Mouse (Mus musculus): Measurements from ENCODE around the gene Cxcl5.

The Cxcl5 gene

DNA sequence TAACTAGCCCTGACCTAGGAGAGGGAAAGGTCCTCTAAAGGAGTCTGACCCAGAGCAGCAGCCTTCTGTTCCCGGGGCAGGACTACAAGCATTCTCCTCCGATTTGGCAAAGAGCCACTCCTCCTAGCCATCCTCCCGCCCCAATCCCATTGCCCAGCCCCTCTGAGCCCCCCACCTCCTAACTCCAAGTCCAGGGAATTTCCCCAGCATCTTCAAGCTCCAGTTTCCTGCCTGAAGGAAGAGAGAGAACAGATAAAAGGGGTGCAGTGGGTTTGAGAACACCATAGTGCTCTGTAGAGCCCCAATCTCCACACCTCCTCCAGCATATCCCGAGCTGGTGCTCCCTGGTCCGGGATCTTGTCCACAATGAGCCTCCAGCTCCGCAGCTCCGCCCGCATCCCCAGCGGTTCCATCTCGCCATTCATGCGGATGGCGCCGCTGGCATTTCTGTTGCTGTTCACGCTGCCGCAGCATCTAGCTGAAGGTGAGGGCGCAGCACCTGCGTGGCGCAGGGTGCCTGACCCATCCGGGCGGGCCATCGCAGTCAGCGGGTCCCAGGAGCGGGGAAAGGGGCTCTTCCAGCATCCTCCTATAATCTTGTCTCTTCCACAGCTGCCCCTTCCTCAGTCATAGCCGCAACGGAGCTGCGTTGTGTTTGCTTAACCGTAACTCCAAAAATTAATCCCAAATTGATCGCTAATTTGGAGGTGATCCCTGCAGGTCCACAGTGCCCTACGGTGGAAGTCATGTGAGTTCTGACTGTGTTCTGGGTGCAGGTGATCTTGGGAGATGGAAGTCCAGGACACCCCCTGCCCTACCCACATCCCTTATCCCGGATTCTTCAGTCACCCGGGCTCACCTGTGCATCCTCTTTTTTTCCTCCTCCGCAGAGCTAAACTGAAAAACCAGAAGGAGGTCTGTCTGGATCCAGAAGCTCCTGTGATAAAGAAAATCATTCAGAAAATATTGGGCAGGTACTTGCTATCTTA, at the start of gene Cxcl5:
TSS of gene Cxcl5 (plus strand) at position 284 of the 989 bp plus-strand sequence.
- DNase-seq (ENCODE audit: low read depth, low spot score) = no peak

DNA sequence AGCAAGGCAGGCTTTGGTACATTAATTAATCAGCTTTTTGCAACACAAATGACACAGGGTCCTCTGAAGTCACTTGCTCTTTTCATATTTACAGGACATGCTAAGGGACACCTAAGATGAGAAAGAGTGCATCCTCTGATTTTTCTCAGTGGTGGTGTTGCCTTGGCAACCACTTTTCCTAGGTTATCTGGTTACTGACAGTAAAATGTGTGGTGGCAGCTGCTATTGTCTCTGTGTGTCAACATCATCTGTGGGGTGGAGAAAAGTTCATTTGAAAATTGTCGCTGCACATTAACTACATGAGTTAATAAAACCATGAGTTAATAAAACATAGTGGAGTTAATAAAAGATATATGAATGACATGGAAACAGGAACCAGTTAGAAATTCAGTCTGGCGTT, 47.8 kb upstream of the Cxcl5 start:
- DNase-seq (ENCODE audit: low read depth, low spot score) = no peak

DNA sequence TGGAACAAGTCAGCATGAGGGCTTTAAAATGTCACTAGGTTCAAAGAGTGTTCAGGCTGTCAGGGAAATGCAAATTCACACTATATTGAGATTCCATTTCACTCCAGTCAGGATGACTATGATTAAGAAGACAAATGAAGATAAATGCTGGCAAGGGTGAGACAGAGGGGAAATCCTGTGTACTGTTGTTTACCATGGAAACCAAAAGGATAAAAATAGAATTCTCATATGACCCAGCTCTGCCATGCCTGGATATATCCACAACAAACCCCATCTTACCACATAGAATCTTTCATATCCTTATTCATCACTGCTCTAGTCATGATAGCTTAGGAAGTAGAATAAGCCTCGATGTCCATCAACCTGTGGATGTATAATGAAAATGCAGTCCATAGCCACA, 41.2 kb upstream of the Cxcl5 start:
- no peak for DNase-seq (ENCODE audit: low read depth, low spot score)

DNA sequence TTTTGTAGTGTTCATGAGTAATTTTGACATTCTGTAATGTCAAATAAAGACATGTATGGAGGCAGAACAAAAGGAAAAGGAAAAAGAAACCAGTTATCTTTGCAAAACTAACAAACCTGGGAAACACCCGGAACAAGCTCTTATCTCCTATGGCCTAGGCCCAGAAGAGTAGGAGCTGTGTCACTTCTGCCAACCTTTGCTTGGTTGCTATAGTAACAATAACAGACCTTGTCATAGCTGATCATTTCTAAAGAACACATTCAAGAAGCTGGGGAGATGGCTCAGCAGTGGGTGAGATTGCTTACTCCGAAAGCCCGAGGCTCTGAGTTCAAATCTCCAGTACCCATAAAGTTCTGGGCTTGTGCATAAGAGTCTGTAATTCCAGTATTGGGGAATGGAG, 36.5 kb upstream of the Cxcl5 start:
- no peak for DNase-seq (ENCODE audit: low read depth, low spot score)

DNA sequence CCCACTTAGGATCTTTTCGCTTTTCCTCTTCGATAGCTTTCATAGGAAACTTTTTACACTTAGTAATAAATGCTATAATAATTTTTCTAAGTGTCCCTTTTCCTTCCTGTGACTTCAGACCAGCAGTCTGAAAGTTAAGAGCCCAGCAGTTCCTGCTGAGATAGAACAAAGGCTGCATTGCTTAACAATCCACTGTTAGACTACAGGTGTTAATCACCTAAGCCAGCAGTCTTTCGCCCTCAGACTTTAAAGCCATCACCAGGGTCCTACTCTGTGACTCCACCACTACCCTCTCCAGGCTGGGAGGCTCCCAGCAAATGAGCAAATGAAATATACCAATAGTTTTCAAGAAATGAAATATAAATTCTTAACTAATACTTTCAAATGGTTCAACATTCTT, 30.9 kb upstream of the Cxcl5 start:
- DNase-seq (ENCODE audit: low read depth, low spot score) = no peak

DNA sequence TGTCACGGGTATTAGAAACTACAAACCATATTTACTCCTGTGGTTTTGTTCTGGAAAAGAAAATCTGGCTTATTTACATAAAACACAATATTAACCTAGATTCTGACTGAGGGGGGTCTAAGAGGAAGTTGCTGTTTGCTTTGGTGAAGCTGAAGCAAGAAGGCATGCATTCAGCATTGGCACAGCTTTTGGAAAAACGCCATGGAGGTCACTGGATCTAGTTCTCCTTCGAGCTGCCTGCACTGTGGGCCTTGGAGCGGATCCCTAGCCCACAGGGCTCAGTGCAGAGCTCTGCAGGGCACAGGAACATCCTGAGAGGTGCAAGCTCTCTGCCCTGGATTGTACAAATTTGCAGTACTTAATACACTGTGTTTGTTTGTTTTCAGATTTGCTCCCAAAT, 27.7 kb upstream of the Cxcl5 start:
- DNase-seq (ENCODE audit: low read depth, low spot score) = no peak

DNA sequence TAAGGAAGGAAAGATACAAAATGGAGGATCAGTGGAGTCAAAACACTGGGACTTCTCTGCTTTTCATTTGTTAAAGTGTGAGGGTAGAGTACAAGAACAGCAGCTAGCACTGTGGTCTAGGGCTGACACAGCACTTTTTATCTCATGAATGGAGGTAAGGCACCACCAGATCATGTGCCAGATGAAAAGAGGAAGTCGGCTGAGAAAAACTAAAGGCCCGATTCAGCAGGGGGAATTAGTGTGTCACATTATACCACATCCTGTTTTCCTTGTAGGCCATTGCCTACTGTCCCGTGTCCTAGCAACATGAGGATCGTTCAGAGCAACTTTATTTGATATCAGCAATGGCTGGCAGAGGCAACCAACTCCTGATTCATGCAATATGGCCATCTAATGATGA, 17.1 kb upstream of the Cxcl5 start:
- DNase-seq (ENCODE audit: low read depth, low spot score) = no peak

DNA sequence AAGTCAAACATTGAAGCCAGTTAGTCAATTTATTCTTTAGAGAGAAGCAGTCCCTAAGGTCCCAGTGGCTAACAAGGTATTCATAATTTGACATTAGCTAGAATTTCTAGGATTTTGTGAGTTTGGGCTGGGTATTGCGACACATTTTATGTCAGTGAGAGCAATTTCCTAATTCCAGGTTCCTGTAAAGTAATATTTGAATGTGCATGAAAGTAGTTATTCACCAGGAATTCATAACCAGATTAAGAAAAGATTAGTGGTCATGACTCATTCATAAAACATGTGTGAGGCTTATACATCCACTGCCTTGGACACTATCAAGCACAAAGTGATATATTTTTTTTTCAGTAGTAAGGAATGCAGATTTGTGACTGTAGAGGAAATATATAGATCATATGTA, 5.2 kb upstream of the Cxcl5 start:
- no peak for DNase-seq (ENCODE audit: low read depth, low spot score)

DNA sequence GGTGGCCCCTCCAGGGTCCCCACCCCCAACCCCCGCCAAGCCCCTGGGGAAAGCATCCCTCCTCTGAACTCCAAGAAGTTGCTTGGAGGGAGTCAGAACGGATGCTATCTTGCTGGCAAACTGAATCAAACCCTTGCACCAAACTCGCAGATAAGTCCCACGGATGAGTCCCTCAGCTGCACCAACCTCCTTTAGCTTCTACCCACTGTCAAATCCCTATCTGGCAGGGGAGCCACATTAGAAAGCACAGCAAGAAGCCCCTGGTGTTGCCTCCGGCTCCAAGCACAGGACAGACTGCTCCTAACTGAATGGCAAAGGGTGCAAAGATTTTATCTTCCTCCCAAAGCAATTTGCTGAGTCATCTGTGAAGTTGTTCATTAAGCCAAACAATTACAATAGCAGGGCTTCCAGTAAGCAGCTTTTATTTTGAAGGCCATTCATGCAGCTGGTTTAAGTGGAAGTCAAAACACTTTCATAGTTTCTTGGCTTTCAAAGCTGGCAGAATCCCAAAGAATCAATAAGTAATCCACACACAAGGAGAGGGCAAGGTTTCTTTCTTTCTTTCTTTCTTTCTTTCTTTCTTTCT, 1.0 kb upstream of the Cxcl5 start:
- DNase-seq (ENCODE audit: low read depth, low spot score) = no peak

DNA sequence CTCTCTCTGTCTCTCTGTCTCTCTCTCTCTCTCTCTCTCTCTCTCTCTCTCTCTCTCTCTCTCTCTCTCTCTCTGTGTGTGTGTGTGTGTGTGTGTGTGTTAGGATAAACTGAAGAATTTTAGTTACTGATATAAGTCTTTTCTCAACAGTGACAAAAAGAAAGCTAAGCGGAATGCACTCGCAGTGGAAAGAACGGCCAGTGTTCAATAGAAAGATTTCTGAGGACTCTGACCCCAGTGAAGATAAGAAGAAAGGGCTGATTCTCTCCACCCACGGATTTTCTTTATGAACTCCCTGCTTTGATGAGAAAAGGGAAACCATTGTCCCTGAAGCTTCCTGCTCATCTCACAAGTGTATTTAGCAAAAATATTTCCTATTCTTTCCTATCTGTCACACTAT, 1.1 kb downstream of the Cxcl5 start:
- DNase-seq (ENCODE audit: low read depth, low spot score) = no peak

DNA sequence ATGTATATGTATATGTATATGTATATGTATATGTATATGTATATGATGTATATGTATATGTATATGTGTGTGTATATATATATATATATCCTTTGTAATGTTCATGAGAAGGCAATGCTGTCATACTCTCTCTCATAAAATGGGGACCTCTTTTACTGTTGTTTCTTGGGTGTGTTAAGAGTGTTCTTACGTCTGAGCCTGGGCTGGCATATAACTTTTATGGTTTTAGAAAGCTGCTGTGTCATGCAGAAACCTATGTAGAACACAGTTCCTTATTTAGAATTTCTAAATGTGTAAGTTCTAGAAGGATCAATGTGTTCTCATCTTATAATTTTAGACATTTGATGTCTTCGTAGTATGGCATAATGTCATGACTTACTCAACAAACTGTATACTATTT, 1.7 kb downstream of the Cxcl5 start:
- DNase-seq (ENCODE audit: low read depth, low spot score) = no peak

DNA sequence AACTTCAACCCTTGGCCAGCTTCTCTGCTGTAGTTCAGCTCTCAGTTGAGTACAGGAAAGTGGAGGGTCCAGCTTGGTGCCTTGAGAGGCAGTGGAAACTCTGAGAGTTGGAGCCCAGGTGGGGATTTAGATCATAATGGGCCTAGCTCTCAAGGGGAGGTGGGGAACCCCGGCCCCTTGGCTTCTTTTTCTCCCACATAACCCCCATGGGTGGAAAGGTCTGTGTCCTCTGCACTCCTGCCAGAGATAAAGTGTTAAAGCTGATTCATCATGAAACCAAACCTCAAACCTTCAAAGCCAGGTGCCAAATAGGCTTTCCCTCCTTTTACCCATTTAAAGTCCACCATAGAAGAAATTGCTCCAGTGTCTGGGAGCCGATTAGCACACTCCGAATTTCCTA, 2.7 kb downstream of the Cxcl5 start:
- DNase-seq (ENCODE audit: low read depth, low spot score) = no peak

DNA sequence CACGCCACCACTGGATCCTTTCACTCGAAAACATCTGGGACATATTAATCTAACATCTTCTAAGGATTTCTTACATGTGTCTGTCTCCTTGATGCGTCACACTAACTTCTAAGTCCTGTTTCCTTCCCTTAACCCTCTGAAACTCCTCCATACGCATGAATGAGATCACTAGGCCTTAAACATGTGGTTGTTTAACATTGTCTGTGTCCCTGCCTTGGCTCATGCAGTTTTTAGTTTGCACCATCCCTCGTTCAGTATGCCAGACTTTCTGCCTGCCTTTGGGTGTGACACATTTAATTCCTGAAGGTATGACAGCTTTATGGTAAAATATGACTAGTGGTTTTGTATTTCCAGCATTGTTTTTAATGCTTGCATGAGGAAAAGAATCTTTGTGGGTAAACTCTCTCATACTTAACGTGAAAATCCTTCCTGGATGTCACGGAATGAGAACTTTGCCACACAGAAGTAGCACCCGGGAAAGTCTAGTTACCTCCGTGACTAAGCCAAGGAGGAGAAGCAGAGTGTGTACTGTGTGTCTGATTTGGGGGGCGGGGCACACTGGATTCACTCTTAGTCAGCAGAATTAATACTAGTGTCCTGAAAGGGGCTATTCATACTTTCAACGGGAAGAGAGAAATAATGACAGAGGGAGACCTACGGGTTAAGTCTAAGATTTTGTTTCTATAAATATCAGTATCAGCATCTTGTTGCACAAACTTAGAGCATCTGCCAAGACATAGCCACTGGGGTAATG, 4.9 kb downstream of the Cxcl5 start:
- no peak for DNase-seq (ENCODE audit: low read depth, low spot score)

DNA sequence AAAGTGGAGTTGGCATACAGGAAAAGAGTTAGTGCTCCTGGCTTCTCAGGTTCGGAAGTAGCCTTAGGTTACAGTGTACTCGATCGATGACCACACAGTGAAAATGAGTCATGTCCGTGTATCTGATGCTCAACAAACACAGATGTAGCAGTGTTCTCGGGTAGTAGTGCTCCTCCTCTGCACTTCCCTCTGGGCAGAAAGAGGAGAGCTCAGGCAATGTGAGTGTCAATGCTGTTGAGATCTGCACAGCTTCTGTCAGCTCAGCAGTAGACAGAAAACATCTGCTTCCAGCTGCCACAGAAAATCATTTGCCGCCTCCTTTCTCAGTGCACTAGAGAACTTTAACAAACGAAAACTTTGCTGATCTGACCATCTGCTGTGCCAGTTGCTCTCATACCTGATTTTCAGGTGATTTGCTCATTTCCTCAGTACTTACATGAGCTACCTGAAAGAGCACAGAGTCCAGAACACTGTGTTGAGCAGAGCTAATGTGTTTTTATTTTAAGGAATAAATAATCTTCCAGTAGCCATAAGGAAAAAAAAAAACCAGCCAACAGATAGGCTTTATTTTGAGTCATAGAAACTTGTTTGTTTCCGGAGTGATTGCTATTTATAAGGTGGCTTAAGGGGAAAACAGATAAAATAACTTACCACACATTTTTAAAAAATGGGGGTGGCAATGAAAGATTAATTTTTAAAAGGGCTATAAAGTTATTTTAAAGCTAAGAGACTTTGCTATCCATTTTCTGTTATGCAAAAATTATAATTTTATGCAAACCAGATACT, 6.9 kb downstream of the Cxcl5 start:
- no peak for DNase-seq (ENCODE audit: low read depth, low spot score)

DNA sequence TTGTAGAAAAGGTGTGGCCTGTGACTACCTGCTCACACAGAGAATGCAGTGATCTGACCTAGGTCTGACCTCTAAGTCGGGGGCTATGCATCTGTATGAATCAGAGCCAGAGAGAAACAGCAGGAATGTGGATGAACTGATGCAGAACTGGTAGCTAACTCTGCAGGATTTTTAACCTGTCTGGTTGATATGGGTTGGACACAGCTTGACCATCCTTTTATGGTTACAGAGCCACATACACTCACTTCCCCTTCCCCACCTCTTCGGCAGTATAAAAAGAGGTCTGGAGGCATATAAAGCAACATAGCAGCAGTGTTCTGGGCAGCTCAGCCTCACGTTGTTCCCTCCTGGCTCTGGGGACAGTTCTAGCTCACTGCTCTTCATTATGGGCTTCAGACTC, 9.1 kb downstream of the Cxcl5 start, which contains the start of gene Ppbp:
TSS of gene Ppbp (plus strand) at position 301 of the 400 bp plus-strand sequence.
- no peak for DNase-seq (ENCODE audit: low read depth, low spot score)

DNA sequence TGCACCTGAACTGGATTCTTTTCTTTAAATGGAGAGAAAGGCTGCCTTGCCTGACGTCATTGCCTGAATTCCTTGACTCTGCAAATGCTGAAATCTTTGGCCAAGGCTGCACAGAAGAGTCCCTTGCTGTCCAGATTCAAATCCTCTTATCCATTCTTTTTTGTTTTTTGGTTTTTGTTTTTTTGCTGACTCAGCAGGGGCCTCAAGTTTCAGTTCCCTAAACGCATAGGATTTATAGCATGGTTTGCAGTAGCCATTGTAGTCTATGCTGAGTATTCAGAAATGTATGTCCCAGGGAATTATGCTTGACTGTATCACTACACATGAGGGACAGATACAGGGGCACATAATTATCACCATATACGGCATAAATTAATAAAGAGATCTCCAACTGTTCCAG, 12.2 kb downstream of the Cxcl5 start:
- no peak for DNase-seq (ENCODE audit: low read depth, low spot score)

DNA sequence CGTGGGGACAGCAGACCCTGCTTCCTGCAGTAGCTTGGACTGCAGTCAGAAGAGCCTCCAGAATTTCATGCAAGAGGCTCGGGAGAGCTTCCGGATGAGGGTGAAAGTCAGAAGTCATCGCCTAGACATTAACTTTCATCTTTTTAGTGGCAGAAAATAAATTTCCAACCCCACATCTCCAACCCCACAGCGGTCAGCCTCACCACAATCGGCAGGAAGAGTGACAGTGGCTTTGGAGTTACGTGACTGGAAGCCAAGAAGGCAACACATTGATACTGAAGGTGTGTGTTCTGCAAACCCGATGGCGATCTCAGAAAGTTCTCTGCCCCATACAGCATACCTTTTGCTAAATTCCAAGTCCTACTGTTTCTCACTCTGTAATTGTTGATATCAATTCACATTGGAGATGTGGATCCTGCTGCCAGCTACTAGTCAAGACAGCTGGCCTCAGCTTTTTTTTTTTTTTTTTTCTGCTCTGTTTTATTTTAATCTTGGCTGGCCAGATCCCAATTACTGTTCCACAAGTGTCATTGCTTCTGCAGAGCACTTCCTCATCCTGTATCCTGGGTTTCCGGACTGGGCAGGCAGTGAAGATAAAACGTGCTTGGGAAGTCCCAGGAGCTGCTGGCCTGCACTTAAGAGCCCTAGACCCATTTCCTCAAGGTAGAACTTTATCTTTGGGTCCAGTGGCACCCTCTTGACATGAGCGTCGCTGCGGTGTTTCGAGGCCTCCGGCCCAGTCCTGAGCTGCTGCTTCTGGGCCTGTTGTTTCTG, 12.9 kb downstream of the Cxcl5 start, which contains the start of gene Pf4:
TSS of gene Pf4 (plus strand) at position 556 of the 774 bp plus-strand sequence.
- no peak for DNase-seq (ENCODE audit: low read depth, low spot score)

DNA sequence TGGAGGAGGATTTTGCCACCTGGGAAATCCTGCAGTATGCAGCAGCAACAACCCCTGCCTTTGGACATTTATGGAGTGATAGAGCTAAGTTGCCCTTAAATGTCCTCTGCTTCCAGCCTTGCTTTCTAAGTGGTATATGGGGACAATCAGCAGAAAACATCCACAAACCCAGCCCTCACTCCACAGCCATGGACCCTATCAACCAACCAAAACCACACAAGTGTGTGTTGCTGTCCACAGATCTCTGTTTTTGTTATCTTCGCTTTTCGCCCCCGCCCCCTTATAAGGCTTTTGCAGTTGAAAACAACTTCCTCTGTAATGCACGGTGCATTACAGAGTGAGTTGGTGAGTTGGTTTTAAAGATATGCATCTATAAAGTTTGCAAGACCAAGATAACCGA, 16.4 kb downstream of the Cxcl5 start:
- no peak for DNase-seq (ENCODE audit: low read depth, low spot score)

DNA sequence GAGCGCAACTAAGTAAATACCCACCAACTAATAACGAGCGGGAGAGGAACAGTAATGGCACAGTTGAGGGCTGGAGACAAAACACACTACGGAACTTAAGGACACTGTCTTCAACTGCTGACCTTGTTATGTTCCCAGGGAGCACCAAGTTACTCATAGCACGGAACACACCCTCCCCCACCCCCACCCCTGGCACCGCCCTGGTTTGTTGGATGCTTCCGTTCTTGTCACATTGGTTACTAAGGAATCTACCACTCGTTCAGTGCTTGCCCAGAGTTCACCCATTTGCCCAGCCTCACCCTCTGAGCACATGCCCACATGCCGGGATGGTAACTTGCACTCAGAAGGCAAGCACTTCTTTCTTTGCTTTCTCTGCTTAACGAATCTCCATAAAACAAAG, 18.5 kb downstream of the Cxcl5 start:
- no peak for DNase-seq (ENCODE audit: low read depth, low spot score)

DNA sequence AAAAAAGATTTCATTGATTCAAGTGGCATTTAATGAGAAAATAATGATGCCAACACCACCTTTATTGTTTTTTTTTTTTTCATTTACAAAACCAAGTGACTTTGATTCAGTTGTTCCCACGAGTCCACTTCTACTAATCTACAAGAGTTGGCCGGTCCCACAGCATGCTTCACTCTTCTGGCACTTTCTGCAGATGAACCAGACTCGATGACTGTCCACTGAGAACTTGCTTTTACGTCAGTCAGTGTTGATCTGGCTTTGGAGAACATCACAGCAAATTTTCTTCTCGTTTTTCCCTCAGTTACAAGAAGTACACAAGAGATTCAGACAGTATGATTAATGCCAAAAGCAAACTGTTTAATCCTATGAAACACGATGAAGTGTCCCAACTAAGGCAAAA, 19.7 kb downstream of the Cxcl5 start:
- DNase-seq (ENCODE audit: low read depth, low spot score) = no peak

DNA sequence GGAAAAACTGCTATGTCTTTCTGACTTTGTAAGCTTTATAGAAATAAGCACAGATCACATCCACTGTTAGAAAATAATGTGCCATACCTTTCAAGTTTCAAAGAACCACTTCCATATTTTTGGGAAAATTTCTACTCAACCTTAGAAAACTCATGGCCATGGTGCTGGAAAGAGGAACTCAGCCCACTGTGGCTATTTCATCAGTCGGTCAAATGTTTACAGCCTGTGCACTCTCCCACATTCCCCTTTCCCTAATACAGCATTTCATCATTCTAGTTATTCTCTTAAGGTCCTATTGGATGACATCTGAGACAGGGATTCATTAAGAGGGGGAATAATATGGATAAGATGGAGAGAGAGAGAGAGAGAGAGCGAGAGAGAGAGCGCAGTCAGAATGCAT, 24.5 kb downstream of the Cxcl5 start:
- no peak for DNase-seq (ENCODE audit: low read depth, low spot score)

Measured in c-Kit-negative CD71-positive TER-119-positive erythroid progenitor cells, embryonic 14.5 days (primary cell).